Mouse (Mus musculus): ENCODE measurements around the gene Trim7. TPM values are rescaled to one million over a fixed set of nuclear protein-coding genes. Genes with fewer than 3 reads are reported as not detected.

Trim7 gene
- total and polyA plus RNA-seq, 3 experiments, result 0.81 to 1.3 TPM; not detected in 1

- peaks cover 21 to 30% of the 10 kb centered on the region in 2 experiments for H3K36me3 ChIP-seq (ENCODE audit: control insufficient read depth in 1 of 2, insufficient read depth in 2 of 2, low read length in 2 of 2)
- H3K27ac ChIP-seq (ENCODE audit: control insufficient read depth, low read depth, low read length), result no peak overlapping the region
- no peak for TF ChIP-seq CHD2 (IDR thresholded peaks at IDR 0.05; ENCODE audit: low read length)
- TF ChIP-seq ZNF384 (IDR thresholded peaks at IDR 0.05; ENCODE audit: low read depth, low read length), result 0 out of 2 replicates have a peak, but pooled peaks have one; percentile 2
- no peak for TF ChIP-seq CHD1 (IDR thresholded peaks at IDR 0.05; ENCODE audit: low read depth, low read length)
- TF ChIP-seq MEF2A (IDR thresholded peaks at IDR 0.05; ENCODE audit: extremely low read depth, insufficient replicate concordance, low read depth, low read length, poor library complexity, severe bottlenecking), result no peak
- no peak for TF ChIP-seq CTCF (IDR thresholded peaks at IDR 0.05 in 2 of 3, conservative IDR thresholded peaks at IDR 0.05 in 1 of 3; ENCODE audit: control insufficient read depth in 1 of 3, insufficient read depth in 1 of 3, low read depth in 2 of 3, low read length in 3 of 3, poor library complexity in 1 of 3, severe bottlenecking in 1 of 3)
- peak; percentile 28 to 54; a peak in 2 of 4 replicates for TF ChIP-seq POLR2A (IDR thresholded peaks at IDR 0.05; ENCODE audit: control insufficient read depth in 1 of 2, insufficient read depth in 1 of 2, low read depth in 1 of 2, low read length in 2 of 2, poor library complexity in 1 of 2)
- TF ChIP-seq POLR2AphosphoS2 (IDR thresholded peaks at IDR 0.05; ENCODE audit: low read length), result no peak; the same call in 1 of the 2 replicates
- peak; percentile 83 for TF ChIP-seq TBP (IDR thresholded peaks at IDR 0.05; ENCODE audit: low read depth, low read length)
- no peak for TF ChIP-seq ZC3H11A (IDR thresholded peaks at IDR 0.05; ENCODE audit: low read depth, low read length)
- TF ChIP-seq EP300 (IDR thresholded peaks at IDR 0.05; ENCODE audit: low read depth in 1 of 2, low read length in 2 of 2), result no peak
- H3K79me2 ChIP-seq (ENCODE audit: control insufficient read depth, insufficient read depth, low read length, poor library complexity), result peaks cover 11% of the 10 kb centered on the region; the same call in 1 of the 2 replicates
- no peaks in the 10 kb centered on the region for H3K9me3 ChIP-seq (replicated peaks; ENCODE audit: insufficient read depth, low read length)
- H3K27me3 ChIP-seq (ENCODE audit: control insufficient read depth in 1 of 2, insufficient read depth in 2 of 2, low read length in 2 of 2), result no peaks in the 10 kb centered on the region
- H3K9ac ChIP-seq (ENCODE audit: control insufficient read depth, low read depth, low read length, poor library complexity, severe bottlenecking), result no peak overlapping the region
- DNase-seq (ENCODE audit: low read depth, low spot score), result no peak
- H3K4me3 ChIP-seq (ENCODE audit: control insufficient read depth in 1 of 2, insufficient read depth in 1 of 2, low read depth in 2 of 2, low read length in 2 of 2), result no peak overlapping the region
- peaks cover 5 to 8% of the 10 kb centered on the region in 2 experiments; a peak in 3 of 4 replicates for H3K4me1 ChIP-seq (ENCODE audit: control insufficient read depth in 1 of 2, insufficient read depth in 2 of 2, low read length in 2 of 2)
These were observed 17.1 kb upstream of the Trim7 start for GRCm38 (mm10) chr11:48808737-48809433.

GRCm38 (mm10) chr11:48809434-48809830 is 16.5 kb upstream of the Trim7 start:
- Histone ChIP-seq H3K4me1 (ENCODE audit: control insufficient read depth in 1 of 2, insufficient read depth in 2 of 2, low read length in 2 of 2) (peaks cover 7 to 11% of the 10 kb centered on the region in 2 experiments), H3K27ac (ENCODE audit: control insufficient read depth, low read depth, low read length) (no peak overlapping the region), H3K4me3 (ENCODE audit: control insufficient read depth in 1 of 2, insufficient read depth in 1 of 2, low read depth in 2 of 2, low read length in 2 of 2) (no peak overlapping the region), H3K9ac (ENCODE audit: control insufficient read depth, low read depth, low read length, poor library complexity, severe bottlenecking) (no peak overlapping the region), H3K36me3 (ENCODE audit: control insufficient read depth in 1 of 2, insufficient read depth in 2 of 2, low read length in 2 of 2) (peaks cover 16 to 29% of the 10 kb centered on the region in 2 experiments), H3K79me2 (ENCODE audit: control insufficient read depth, insufficient read depth, low read length, poor library complexity) (peaks cover 10% of the 10 kb centered on the region; the same call in 1 of the 2 replicates), H3K27me3 (ENCODE audit: control insufficient read depth in 1 of 2, insufficient read depth in 2 of 2, low read length in 2 of 2) (no peaks in the 10 kb centered on the region), H3K9me3 (replicated peaks; ENCODE audit: insufficient read depth, low read length) (no peaks in the 10 kb centered on the region)
- TF ChIP-seq ELF1 (IDR thresholded peaks at IDR 0.05; ENCODE audit: low read depth, low read length) (no peak), SMC3 (IDR thresholded peaks at IDR 0.05; ENCODE audit: low read depth, low read length) (0 out of 2 replicates have a peak, but pooled peaks have one; percentile 0), GATA1 (IDR thresholded peaks at IDR 0.05; ENCODE audit: low read depth, low read length) (no peak), POLR2AphosphoS2 (IDR thresholded peaks at IDR 0.05; ENCODE audit: low read length) (no peak; the same call in 1 of the 2 replicates), TCF12 (IDR thresholded peaks at IDR 0.05; ENCODE audit: low read depth, low read length) (no peak)
- DNase-seq (ENCODE audit: low read depth, low spot score), result no peak
